Mouse (Mus musculus) lung, postnatal 0 days (tissue): ENCODE results near the gene Scarf1. TPM values are rescaled to one million over a fixed set of nuclear protein-coding genes. Genes with fewer than 3 reads are reported as not detected.
"Not testable (repeated sequence)": the region's sequence is repeated elsewhere in the genome, so short reads cannot be mapped to it uniquely, and the experiment has no call there.

Experiments used
- ATAC-seq: fragments of 200-750 bp; cut with Nextera tagmentation; 2 replicates; pipeline ENCODE4 v1.8.0; 2017; ENCODE audit warnings: moderate library complexity
- DNase-seq: peaks from one replicate; pipeline ENCODE4 v3.0.0-alpha.2; 2016; ENCODE audit warnings: low spot score
- H3K27ac ChIP-seq: fragments of 300-500 bp; sonication (generic); 2 replicates; pipeline ENCODE4 v1.5.1; 2014; ENCODE audit warnings: antibody characterized with exemption, mild to moderate bottlenecking, low read length, mixed read lengths
- H3K27me3 ChIP-seq: fragments of 300-500 bp; sonication (generic); replicated peaks from 2 replicates; pipeline ENCODE4 v1.6.1; 2014; ENCODE audit warnings: low read length, mixed read lengths; ENCODE audit not compliant: insufficient read depth
- H3K36me3 ChIP-seq: fragments of 300-500 bp; sonication (generic); 2 replicates; pipeline ENCODE4 v1.6.1; 2014; ENCODE audit warnings: low read length, mixed read lengths; ENCODE audit not compliant: insufficient read depth
- H3K4me1 ChIP-seq: fragments of 300-500 bp; sonication (generic); 2 replicates; pipeline ENCODE4 v1.6.1; 2014; ENCODE audit warnings: antibody characterized with exemption, low read depth, low read length, mixed read lengths; ENCODE audit not compliant: insufficient read depth
- H3K4me2 ChIP-seq: fragments of 300-500 bp; sonication (generic); replicated peaks from 2 replicates; pipeline ENCODE4 v1.6.1; 2014; ENCODE audit warnings: low read depth, mild to moderate bottlenecking, low read length, moderate library complexity, mixed read lengths
- H3K4me3 ChIP-seq: fragments of 300-500 bp; sonication (generic); 2 replicates; pipeline ENCODE4 v1.5.1; 2014; ENCODE audit warnings: low read depth, low read length
- H3K9ac ChIP-seq: fragments of 300-500 bp; sonication (generic); replicated peaks from 2 replicates; pipeline ENCODE4 v1.6.1; 2014; ENCODE audit warnings: low read depth, mild to moderate bottlenecking
- H3K9me3 ChIP-seq: fragments of 300-500 bp; sonication (generic); 2 replicates; pipeline ENCODE4 v1.6.1; 2016; ENCODE audit warnings: low read length, mixed read lengths
- CTCF ChIP-seq: IDR thresholded peaks from 2 replicates; pipeline ENCODE4 v1.5.1; 2016; ENCODE audit warnings: antibody characterized with exemption, mild to moderate bottlenecking
- EP300 ChIP-seq: IDR thresholded peaks from 2 replicates; pipeline ENCODE4 v1.6.1; 2016; ENCODE audit warnings: antibody characterized with exemption, mild to moderate bottlenecking, control low read depth
- WGBS: fragments of 180-500 bp; shearing (Covaris S2); extraction: QIAGEN DNeasy Blood & Tissue Kit; methylation state at CpG from one replicate; pipeline ENCODE4 v1.1.7; 2014; 5-methylcytosine and 5-hydroxymethylcytosine counted together
- polyA plus RNA-seq: library from polyadenylated mRNA; unstranded; fragments of >200 nt; fragmentation: Nextera tagmentation; extraction: Ambion mirVana; gene quantifications from 2 replicates; pipeline ENCODE4 v1.2.1, GENCODE M21; 2015

Gene Scarf1
- polyA plus RNA-seq, 1 experiment from 2014 or later: 18.5 TPM

DNA sequence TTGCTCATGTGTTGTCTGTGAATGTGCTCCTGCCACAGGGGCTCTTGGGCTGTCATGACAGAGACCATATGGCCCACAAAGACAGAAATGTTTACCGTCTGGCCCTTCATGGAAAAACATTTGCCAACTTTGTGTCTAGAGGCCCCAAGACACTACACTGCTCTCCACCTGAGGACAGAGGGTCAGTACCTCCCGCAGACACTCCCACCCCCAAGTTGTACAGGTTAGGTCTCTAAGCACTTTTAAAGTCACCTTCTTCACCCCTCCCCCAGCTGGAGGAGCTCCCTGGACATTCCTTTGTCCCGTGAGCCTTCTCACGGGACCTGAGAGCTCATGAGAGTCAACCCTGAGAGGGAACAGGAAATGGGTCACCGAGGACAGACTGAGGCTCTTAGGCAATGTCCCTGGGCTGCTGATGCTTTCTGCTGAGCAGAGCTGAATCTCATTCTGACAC lies 36.3 kb downstream of the Scarf1 start:
- Histone ChIP-seq H3K36me3 (no peaks in the 10 kb centered on the region), H3K4me1 (peaks cover 26% of the 10 kb centered on the region; the same call in 1 of the 2 replicates), H3K4me2 (no peak overlapping the region), H3K9me3 (no peaks in the 10 kb centered on the region), H3K27ac (peak overlapping the region; percentile 94), H3K4me3 (no peak overlapping the region), H3K9ac (no peak overlapping the region), H3K27me3 (no peaks in the 10 kb centered on the region)
- ATAC-seq: peak; percentile 85
- DNase-seq: peak; percentile 93
- WGBS: 16% methylated on average over 5 of the region's 5 CpGs
- peak; percentile 99 for TF ChIP-seq EP300
- TF ChIP-seq CTCF: no peak

DNA sequence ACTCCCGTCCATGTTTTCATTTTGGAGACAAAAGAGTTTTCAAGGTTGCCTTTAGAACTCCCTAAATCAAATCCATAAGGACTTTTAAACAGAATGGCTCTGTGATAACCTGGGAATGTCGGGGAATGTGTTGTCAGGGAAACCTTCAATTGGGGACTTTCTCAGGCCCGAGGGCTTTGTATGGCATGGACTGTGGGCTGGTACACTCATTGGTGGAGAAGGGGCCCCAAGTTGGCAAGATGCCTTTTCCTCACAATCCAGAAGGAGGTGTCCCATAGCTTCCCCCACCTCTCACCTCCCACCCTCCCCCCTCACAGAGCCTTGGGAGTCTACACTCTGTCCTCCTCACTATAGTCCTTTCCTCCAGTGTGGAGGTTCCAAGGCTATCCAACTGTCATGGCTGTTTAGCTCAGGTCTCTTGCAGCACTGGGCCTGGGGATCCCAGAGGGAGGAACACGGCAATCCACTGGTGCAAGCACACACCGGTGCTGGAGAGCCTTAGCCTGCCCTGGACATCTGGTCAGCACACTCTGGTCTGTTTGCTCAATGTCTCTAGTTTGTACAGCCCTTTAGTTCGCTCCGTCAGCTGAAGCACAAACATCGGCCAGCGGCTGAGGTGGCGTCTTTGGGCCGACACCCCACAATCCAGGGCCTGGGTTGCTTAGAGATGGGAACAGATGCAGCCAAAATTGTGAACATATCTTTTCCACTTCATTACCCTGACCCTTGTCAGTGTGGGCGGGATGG lies 37.0 kb downstream of the Scarf1 start:
- peak overlapping the region; percentile 94 for H3K27ac ChIP-seq

DNA sequence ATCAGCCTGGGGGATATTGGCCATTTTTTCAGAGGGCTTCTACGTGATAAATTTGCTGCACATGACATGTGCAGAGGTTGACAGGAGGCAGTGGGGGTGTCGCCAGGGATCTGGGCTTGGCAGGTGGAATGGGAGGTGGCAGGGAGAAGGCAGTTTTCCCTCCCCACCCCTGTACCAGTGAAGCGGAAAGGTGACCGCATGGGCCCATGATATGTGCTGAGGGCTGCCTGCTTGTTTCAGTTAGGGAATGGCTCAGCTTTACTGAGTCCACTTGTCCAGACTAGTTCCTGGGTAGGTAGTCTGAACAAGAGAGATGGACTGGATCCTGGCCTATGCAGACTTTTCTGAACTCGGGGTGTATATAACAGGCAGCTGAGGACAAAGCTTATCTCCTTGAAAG lies 38.0 kb downstream of the Scarf1 start:
- Histone ChIP-seq H3K27ac (peak overlapping the region; percentile 94), H3K4me3 (no peak overlapping the region), H3K9me3 (no peaks in the 10 kb centered on the region), H3K4me1 (peaks cover 26% of the 10 kb centered on the region; the same call in 1 of the 2 replicates), H3K4me2 (no peak overlapping the region), H3K9ac (no peak overlapping the region), H3K27me3 (no peaks in the 10 kb centered on the region), H3K36me3 (no peaks in the 10 kb centered on the region)
- TF ChIP-seq CTCF: no peak
- no peak for TF ChIP-seq EP300
- ATAC-seq (no peak), DNase-seq (no peak)
- WGBS: 91% methylated on average over 5 of the region's 5 CpGs

More for the DNA sequence above, 37.0 kb downstream of the Scarf1 start:
- ATAC-seq (peak; percentile 86), DNase-seq (peak; percentile 92)
- Histone ChIP-seq H3K9me3 (no peaks in the 10 kb centered on the region), H3K9ac (no peak overlapping the region), H3K4me1 (peaks cover 26% of the 10 kb centered on the region; the same call in 1 of the 2 replicates), H3K4me2 (no peak overlapping the region), H3K4me3 (no peak overlapping the region), H3K27me3 (no peaks in the 10 kb centered on the region), H3K36me3 (no peaks in the 10 kb centered on the region)
- 40% methylated on average over 12 of the region's 12 CpGs for WGBS
- TF ChIP-seq EP300: no peak; the same call in 1 of the 2 replicates

DNA sequence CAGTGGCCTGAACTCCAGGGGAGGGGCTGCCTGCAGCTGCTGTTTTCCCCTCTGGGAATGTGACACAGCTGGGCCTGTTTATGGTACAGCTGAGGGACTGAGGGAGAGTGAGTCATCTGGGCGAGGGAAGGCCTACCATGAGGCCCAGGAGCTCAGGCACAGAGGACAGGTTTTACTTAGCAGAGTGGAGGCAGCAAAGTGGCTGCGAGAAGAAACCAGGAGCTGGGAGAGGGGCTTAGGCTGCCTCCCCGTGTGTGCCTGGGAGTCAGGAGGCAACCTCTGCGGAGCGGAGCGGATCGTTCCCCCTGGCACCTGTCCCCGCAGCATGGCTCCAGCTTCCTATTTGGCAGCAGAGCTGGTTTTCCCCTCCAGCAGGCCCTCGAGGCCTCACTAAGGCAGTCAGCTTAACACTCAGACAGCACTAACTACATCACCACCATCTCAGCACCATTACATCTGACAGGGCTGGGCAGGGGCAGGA lies 38.7 kb downstream of the Scarf1 start:
- H3K4me1 ChIP-seq: peaks cover 26% of the 10 kb centered on the region; the same call in 1 of the 2 replicates
- no peak overlapping the region for H3K4me3 ChIP-seq
- no peak overlapping the region for H3K4me2 ChIP-seq
- H3K9me3 ChIP-seq: no peaks in the 10 kb centered on the region
- TF ChIP-seq EP300: no peak
- no peak for TF ChIP-seq CTCF
- H3K9ac ChIP-seq: peak overlapping the region; percentile 16; the same call in 1 of the 2 replicates
- 39% methylated on average over 9 of the region's 9 CpGs for WGBS
- H3K36me3 ChIP-seq: no peaks in the 10 kb centered on the region
- ATAC-seq: peak; percentile 51
- DNase-seq: peak; percentile 85
- H3K27ac ChIP-seq: peak overlapping the region; percentile 75
- H3K27me3 ChIP-seq: no peaks in the 10 kb centered on the region

DNA sequence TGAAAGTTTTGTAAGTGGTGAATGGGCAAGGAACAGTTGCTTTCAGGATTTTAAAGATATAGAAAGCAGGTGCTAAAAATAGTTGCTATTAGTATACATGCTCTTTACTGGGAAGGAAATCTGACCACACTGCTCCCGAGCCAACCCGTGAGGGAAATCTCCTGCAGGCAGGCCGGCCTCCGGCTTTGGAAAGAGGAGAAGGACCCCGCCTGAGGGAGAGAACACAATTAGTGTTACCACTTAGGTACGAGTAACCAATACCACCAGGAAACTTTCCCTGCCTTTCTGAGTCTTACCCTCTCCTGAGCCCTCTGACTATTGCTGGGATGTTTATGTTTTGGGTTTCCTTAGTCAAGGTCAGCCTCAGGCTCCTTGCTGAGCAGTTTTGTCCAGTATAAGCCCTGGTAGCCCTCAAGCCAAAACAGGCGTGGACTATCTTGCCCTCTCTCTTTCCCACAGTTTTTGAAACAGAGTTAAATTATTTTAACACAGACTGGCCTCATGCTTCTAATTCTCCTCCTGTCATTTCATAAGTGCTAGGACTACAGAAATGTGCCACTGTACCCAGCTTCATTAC lies 39.7 kb downstream of the Scarf1 start:
- DNase-seq: no peak
- TF ChIP-seq CTCF (no peak), EP300 (no peak)

DNA sequence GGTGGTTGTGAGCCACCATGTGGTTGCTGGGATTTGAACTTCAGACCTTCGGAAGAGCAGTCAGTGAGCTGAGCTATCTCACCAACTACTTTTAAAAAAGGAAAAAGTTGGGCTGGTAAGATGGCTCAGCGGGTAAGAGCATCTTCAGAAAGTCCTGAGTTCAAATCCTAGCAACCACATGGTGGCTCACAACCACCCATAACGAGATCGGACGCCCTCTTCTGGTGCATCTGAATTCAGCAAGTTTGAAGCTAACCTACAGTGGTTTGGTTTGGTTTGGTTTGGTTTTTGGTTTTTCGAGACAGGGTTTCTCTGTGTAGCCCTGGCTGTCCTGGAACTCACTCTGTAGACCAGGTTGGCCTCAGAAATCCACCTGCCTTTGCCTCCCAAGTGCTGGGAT lies 42.7 kb downstream of the Scarf1 start:
- not testable (repeated sequence) for H3K4me2 ChIP-seq, ATAC-seq, H3K9me3 ChIP-seq, H3K27me3 ChIP-seq, H3K27ac ChIP-seq, H3K36me3 ChIP-seq, DNase-seq, H3K9ac ChIP-seq, H3K4me3 ChIP-seq
- peaks cover 16% of the 10 kb centered on the region; the same call in 1 of the 2 replicates for H3K4me1 ChIP-seq
- TF ChIP-seq CTCF: peak; percentile 22; the same call in 1 of the 2 replicates
- WGBS: 94% methylated on average over 6 of the region's 6 CpGs

More for the DNA sequence above, 39.7 kb downstream of the Scarf1 start:
- Histone ChIP-seq H3K27ac (0 out of 2 replicates have a peak overlapping the region, but pooled peaks have one; percentile 75), H3K9ac (no peak overlapping the region), H3K36me3 (no peaks in the 10 kb centered on the region), H3K4me3 (no peak overlapping the region), H3K27me3 (no peaks in the 10 kb centered on the region), H3K9me3 (no peaks in the 10 kb centered on the region), H3K4me1 (peaks cover 26% of the 10 kb centered on the region; the same call in 1 of the 2 replicates), H3K4me2 (no peak overlapping the region)
- 43% methylated on average over 7 of the region's 7 CpGs for WGBS
- no peak for ATAC-seq
